Mouse (Mus musculus) right cerebral cortex, adult 18-20 months (tissue): ENCODE measurements around the gene Mchr1.
A peak's percentile ranks its signal among the peaks of the same experiment; 100 is the strongest.
"Not testable (repeated sequence)": the region's sequence is repeated elsewhere in the genome, so short reads cannot be mapped to it uniquely, and the experiment has no call there.

Experiments used
- DNase-seq: peaks from one replicate; pipeline ENCODE4 v3.0.0; 2022; ENCODE audit warnings: mixed read lengths

Mchr1 gene

DNA sequence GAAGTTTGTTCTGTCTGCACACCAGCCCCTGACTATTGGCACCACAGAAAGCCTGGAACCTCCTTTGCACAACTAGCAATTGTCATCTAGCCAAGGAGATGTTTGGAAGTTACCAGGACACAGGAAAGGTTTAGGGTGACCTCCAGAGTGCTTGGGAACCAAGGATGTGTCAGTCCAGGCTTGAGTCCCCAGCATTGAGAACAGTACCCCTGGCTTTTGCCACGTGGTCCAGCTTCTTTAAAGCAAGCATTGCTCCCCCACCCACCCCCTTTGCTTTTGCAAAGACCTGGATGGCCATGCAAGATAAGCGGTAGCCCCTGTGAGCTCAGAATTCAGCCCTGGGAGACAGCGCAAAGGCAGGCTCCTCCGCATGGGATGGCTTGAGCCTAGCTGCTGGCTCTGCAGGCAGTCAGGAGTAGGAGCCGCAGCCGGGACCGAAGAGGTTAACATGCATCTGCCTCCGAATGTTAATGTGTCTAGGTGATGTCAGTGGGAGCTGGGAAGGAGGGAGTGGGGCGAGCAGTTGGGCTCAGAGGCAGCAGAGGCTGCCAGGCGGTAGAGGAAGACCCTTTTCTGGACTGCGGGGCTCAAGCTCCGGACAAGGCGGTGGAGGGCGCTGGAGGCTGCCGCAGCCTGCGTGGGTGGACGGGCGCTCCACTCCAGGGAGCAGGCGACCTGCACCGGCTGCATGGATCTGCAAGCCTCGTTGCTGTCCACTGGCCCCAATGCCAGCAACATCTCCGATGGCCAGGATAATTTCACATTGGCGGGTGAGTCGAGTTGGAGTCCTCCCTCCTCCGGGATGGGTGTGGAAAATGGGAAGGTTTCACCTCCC, at the start of gene Mchr1:
TSS of gene Mchr1 (plus strand) at position 414 of the 835 bp plus-strand sequence.
- DNase-seq = peak; percentile 81

DNA sequence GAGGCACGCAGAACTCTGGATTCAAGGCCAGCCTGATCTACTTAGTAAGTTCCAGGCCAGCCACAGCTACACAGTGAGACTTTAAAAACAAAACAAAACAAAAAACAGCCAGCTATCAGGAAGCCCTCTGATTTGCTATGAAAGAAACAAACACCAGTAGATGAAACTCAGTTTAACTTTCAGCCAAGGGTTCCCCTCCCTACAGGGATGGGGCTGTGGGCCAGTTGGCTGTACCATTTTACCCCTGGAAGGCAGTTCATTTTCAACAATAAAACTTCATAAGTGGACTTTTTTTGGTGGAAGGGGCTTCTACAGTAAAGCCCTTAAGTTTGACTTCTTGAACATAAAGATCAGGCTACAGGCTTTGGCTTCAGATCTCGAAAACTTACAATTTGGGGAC, 46.2 kb upstream of the Mchr1 start:
- no peak for DNase-seq

DNA sequence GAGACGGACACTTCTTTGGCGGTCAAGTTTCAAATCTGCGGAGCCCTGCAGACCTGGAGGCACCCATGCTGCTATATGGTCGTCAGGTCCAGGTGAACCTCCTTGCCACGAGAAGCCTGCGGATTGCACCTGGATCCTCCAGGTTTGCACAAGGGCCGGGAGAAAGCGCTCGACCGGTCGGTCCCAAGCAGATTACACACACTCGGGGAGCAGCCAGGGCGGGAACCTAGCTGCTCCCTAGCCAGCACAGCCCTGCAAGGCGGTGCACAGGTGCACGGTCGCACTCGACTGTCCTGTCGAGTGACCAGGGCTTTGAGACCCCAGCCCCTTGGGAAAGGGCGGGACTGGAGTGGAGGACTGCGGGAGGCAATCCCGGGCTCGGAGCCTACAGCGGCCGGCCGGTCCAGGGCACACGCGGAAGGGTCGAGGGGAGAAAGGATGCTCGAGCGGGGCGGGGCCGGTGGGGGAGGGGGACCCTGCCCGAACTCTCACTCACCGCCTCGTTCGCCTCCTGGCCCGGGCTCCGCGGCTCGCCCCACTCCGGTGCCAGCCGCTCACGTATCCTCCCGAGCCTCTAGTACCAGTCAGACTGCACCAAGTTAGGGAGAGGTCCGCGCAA, 45.2 kb upstream of the Mchr1 start:
- no peak for DNase-seq

DNA sequence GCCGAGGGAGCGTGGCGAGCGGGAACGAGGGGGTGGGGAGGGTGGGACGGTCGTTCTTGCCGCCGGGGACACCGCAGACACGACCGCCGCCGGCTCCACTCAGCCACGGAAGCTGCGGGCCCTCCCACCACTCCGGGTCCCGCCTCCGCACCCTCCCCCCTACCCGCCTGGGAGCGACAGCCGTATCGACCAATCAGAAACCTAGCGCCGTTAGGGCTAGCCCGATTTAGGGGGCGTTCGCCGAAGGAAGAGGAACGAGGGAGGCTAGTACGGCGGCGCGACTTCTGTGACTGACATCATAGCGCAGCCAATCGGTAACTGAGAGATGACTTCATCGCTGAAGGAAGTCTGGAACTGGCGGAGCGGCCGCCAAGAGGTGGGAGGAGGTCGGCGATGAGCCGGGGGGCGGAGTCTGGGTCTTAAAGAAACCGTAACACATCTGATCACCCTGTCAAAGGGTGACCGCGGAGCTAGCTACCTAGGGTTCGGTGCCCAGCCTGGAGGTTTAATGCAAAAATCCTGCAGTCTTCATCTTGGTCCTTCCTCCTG, 44.6 kb upstream of the Mchr1 start, which contains the start of gene Mrtfa:
TSS of gene Mrtfa (minus strand) at position 128 of the 549 bp plus-strand sequence.
- DNase-seq = peak; percentile 100

DNA sequence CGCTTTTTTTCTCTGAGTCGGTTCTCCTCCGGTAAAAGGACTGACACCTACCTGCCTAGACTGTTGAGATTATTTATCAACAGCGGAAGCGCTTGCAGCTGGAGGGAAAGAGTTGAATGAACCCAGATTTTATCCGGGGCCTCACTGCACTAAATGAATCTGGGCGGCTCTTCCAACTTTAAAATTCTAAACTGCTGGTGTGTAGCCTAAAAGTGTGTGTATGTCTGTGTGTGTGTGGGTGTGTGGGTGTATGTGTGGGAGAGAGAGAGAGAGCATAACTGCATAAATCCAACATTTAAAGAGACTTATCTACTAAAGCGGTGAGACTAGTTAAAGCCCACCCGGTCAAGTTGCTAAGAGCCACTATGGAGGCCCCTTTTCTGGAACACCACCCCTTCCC, 44.0 kb upstream of the Mchr1 start:
- peak; percentile 26 for DNase-seq

DNA sequence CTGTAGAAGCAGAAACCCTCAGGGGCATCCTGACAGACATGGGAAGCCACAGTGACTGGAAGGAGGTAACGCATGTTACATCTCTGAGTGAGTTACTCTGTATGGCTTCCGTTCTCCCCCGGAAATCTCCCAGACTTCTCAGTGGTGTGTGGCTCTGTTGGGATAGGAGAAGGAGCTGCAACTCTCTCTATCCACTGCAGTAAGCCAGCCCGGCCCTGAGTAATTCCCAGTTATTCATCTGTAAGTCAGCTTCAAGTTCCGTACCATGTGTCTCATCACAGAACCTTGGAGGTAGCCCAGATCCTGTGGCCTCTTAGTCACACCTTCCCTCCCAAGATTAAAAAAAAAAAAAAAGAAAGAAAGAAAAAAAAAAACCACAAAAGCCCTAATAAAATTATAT, 43.0 kb upstream of the Mchr1 start:
- DNase-seq = no peak

DNA sequence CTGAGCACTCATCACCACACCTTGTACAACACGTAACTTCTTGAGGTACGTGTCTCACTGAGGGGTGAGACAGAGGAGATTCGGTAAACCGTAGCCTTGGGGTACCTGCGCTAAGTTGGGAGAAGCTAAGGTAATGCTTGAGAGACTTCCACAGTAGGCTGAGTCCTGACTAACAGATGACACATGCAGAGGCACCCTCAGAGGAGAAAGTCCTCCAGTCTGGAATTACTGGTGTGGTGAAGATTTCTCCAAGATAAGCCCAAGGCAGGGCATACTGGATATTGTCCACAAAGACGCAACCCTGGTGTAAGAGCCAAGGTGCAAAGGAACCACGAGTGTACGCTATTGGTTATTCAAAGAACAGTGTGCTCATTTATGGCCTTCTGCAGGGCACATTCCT, 42.4 kb upstream of the Mchr1 start:
- no peak for DNase-seq

DNA sequence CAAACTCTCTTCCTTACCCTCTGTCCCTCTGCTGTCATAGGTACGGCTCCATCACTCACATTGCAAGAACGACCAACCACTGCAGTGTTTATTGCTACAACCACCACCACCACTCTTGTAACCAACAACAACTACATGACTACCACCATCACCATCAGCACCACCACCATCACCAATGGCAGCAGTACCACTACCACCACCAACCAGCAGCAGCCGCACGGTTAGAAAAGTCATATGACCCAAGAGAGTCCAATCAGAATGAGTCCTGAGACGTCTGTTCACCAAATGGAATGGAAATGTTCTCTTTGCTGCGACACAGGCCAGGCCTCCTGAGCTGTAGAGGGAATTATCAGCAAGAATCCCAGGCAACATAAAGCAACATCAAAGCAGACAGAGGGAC, 40.5 kb upstream of the Mchr1 start:
- no peak for DNase-seq

DNA sequence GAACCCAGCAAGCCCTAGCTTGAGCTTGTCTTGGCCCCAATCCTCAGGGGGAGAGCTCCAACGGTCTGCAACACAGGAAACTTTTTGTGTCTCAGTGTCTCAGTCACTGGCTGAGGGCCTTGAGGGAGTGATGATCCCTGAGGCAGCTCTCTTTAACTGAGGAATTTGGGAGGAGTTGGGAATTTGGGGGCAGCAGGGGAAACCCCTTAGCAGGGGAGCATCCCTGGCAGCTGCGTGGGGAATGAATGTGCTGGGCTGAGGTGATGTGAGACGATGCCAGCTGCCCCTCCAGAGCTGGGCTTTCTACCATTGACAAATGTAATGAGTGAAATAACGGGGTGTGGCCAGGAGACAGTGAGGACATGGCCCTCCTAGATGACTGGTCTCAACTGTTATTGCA, 39.9 kb upstream of the Mchr1 start:
- DNase-seq = no peak

DNA sequence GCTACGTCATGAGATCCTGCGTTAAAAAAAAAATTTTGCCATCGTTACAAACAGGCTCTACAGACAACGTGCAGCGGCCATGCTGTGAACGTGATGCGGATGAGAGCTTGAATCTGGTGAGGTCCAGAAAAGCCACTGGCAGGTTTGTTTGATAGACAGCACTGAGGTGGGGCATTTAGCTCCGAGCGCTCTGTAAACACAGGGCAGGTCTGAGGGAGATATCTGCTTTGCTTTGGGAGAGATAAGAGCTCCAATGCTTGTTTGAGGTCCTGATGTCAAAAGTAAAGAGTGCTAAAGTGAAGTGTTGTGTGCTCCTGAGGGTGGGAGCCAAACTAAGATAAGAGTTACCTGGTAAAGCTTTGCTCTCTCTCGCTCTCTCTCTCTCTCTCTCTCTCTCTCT, 38.1 kb upstream of the Mchr1 start:
- no peak for DNase-seq

DNA sequence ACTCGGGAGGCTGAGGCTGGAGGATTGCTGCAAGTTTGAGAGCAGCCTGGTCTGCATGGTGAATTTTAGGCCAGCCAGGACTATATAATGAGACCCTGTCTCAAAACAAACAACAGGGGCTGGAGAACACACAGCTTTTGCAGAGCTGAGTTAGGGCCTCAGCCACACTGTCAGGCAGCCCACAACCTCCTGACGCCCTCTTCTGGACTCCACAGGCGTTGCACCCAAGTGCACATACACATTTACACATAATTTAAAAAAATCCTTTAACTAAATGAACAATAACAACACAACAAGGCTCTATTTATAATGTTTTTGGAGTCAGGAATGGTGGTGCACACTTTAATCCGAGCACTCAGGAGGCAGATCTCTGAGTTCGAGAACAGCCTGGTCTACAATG, 36.9 kb upstream of the Mchr1 start:
- no peak for DNase-seq

DNA sequence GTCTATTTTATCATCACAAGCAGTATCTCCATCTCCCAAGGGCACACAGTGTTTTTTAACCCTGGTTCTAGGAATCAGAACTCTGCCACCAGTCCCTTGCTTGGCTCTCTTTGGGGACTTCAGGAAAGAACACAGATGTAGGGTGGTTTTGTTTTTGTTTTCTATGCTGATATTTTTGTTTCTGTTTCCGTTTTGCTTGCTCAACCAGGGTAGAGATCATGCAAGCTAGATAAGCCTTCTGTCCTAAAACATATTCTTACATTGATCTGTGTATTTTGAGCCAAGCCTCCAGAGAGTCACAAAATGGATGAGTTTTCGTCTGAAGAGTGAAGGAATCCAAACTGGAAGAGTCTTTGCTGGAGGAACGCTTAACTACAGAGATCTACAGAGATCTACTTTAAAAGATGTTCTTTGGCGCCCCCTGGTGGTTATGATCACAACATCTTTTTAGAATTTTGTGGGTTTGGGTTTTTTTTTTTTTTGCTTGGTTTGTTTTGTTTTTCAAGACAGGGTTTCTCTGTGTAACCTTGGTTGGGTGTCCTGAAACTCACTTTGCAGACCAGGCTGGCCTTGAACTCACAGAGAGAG, 35.8 kb upstream of the Mchr1 start:
- peak; percentile 57 for DNase-seq

DNA sequence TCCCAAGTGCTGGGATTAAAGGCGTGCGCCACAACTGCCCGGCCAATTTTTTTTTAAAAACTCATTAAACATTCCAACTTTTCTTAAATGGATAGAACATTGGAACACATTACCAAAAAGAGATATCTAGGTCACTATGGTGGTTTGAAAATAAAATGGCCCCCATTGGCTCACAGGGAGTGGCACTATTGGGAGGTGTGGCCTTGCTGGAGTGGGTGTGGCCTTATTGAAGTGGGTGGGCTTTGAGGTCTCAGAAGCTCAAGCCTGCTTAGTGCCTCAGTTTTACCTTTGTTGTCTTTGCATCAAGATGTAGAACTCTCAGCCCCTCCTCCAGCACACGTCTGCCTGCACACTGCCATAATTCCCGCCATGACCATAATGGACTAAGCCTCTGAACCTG, 32.8 kb upstream of the Mchr1 start:
- no peak for DNase-seq

DNA sequence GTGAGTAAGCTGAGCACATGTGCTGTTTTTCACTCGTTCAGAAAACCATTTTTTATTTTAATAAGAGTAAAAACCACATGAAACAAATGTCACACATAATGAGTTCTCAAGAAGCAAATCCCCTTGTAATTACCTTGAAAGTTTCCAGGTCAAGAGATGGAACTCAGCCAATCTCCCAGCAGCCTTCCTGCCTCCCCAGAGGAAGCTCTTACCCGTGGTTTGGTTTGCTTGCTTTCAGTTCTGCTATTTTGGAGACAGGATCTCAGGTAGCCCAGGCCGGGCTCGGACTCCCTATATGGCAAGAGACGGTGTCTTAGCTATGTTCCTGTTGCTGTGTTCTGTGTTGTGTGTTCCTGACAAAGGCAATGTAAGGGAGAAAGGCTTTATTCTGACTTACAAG, 24.8 kb upstream of the Mchr1 start:
- DNase-seq = no peak

DNA sequence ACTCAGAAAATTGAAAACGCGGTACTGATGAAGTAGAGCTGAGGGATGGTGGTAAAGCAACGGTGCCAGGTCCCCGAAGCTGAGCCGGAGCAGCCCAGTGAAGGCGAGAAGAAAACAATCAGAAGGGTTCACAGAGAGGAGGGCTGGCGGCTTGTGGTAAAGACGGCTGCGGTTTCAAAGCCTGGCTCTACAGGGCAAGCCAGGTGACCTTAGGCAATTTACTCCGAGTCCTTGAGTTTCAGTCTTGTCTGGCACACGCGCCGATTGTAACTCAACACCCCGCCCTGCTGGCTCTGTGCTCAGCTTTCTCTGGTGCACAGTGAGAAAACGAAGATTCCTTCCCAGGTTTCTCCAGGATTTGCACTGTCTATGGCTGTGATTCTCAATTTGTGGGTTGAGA, 22.3 kb upstream of the Mchr1 start:
- DNase-seq = no peak

DNA sequence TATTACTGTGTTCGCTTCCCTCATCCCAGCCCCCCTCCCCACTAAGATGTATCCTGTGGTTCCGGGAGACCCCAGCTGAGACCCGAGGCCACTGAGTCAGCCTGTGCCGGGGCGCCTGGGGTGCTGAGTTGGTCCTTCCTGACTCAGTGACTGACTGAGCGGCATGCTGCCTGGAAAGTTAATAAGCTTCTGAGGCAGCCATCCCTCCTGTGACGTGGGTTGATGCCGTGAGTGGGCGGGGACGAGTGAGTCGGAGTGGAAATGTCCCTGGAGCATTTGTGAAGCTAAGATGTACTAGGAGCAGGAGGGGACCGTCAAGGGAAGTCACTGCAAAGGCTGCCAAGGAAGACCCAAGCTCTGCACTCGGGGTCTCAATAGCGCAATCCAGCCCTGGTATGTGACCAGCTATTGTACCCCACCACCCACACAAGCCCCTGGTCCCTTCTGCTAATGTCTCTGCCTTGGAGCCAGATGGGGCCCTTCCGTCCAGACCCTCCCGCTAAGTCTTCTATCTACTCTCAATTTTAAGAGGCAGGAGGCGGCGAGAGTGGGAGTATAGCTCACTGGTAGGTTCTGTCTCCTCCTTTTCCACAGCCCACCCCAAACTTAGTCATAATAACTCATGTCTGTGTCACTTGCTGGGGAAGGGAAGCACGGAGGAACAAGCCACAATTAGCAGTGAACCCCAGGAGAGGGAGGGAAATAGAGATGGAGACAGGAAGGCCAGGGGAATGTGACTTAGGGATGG, 18.2 kb upstream of the Mchr1 start:
- DNase-seq = peak; percentile 87

DNA sequence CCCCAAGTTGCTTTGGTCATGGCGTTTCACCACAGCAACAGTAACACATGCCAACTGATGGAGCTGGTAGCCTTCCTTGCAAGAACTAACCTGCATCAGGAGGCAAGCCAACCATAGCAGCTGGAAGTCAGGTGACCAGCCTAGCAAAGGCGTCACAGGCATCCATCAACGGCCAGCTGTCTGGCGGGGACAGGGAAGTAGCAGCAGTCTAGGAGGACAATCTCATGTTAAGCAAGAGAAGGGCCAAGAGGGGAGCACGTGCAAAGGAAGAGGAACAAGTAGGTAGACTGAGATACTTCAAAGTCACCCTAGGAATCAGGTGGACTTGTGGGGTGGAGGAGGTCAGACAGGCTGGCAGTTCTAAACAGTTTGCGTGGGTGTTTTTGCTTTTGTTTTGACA, 16.2 kb upstream of the Mchr1 start:
- DNase-seq = no peak

DNA sequence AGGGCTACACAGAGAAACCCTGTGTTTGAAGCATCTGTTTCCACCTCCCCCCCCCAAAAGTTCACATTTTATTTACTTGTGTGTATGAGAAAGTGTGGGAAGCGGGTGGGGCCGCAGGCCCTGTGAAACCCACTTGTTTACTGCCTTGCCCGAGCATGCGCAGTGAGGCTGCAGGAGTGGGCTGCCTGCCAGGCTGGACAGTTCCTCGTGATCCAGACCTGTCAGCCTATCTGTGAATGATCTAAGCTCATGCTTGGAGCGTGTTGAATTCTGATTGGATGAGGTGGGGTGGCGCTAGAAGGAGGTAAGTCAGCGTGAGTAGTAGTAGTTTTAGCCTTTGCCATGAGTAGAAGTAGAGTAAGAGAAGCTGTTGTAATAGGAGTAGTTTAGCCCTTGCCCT, 15.2 kb upstream of the Mchr1 start:
- DNase-seq = not testable (repeated sequence)

DNA sequence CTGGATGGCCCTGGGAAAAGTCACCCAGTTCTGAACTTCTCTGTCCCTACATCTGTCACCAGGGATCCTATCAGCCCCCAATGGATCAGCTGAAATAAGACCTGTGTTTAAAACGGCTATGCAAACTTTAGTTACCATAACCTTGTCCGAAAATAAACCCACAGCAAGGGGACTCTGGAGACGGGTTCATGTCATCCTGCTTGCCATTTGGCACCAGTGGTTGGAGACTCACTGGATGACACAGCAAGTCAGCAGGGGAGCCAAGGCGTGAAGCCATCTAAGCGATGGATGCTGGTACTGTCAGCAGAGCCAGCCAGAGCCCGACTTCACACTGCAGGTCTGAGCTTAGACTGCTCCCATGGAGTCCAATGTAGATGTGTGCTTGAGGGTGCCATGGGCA, 13.9 kb upstream of the Mchr1 start:
- no peak for DNase-seq

DNA sequence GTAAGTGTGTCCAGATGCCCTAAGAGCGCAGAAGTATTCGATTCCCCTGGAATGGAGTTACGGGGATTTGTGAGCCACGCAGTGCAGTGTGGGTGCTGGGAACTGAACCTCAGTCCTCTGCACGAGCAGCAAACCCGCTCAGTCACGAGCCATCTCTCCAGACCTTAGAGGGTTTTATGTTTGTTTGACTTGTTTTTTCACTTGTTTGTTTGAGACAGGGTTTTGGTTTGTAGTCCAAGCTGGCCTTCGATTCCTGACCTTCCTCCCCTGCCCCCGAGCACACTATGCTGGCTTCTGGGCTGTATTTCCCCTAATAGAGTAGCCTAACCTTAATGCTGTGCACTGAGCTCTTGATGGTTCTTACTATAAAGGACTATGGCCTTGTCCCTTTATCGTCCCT, 10.3 kb upstream of the Mchr1 start:
- DNase-seq = no peak

DNA sequence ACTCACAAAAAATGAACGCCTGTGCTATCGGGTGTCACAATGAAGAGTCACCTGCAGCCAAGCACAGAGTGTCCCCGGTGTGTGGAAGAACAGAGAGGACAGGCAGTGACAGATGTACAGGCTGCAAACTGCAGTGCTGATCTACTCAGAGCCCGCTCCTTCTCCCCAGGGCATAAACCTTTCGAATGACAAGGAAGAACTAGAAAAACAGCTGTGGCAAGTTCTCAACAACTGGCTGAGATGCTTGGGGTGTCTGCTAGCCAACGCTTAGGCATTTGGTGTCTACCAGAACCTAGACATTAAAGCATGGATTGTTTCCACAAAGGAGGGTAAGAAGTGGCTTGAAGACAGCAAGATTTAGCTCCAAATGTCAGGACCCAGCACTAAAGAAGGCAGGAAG, 9.6 kb upstream of the Mchr1 start:
- no peak for DNase-seq

DNA sequence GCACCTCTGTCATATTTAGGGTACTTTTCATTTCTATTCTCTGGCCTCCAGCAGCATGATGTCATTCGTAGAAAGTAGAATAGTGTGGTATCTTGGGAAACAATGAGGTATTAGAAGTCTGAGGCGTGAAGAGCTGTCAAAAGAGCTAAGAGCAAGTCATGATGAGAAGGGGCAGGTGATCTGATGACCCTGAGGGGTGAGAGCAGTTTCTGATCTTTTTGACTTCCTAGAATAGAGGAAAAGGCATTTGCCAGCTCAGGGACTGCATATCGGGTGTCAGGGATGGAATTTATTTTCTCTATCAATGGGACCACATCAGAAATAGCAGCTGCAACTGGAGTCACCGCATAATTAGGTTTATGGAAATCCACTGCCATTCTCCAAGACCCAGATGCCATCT, 8.5 kb upstream of the Mchr1 start:
- no peak for DNase-seq

DNA sequence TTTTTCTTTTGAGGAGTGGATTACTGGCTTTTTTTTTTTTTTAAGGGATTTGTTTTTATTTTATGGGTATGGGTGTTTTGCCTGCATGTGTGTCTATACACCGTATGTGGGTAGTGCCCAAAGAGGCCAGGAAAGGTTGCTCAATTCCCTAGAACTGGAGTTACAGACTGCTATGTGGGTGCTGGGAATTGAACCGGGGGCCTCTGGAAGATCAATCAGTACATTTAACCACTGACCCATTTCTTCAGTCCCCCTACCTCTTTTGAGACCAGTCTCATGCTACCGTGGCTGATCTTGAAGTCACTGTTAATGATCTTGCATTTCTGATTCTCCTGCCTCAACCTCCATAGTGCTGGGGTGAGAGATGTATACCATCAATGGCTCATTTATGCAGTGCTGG, 8.0 kb upstream of the Mchr1 start:
- no peak for DNase-seq
